In the genomic region with DNA sequence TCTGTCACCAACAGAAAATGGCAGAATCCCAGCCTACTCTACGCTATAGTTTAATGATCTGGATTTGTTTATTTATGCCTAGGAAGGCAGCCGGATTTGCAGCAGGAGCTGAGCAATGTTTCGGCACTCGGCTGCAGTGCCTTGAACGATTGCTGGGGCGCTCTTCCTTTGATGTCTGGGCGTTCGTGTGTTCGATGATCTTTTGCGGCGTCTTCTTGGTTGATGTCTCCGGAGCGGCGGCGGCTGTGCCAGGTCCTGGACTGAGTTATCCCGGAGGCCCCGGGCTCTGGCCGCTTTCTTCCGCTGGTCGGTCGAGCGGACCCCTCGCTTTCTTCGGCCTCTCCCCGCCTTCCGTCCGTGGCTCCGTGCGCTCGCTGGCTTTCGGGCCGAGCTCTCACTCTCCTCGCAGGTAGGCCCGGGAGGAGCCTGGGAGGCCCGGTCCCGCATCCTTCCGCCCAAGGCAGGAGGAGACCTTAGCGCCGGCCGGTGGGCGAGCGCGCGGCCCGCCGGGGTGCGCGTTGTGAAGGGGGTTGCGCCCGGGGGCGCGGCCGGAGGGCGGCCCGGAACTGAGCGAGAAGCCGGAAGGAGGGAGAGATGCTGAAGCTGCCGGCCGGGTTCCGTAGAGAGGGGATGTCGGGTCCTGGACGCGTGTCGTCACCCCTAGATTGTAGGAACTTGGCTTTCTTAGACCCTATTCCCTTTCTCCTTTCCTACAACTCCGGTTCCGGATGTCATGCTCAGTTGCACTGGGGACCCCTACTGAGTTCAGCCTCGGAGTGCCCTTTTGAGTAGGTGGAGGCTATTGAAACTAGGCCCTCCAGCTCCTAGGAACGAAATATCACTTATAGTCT, we compare ENCODE assay signal across 8 mouse cellular contexts. TPM values are rescaled to one million over a fixed set of nuclear protein-coding genes. Genes with fewer than 3 reads are reported as not detected.
A peak's percentile ranks its signal among the peaks of the same experiment; 100 is the strongest.
DNase-seq lines count a peak whose midpoint lies in the region; ATAC-seq and TF ChIP-seq lines count a peak whose summit lies in the region.

Gene Ambra1 (plus strand): TSS at position 164 of the 851 bp plus-strand sequence.

- DNase-seq in MEL-GATA-1-ER (ENCODE audit: extremely low read depth, low read depth), result peak; percentile 84
- peak; percentile 77 for DNase-seq in cerebellum, adult 8-10 months
- peak; percentile 89 for DNase-seq in hindbrain, embryonic 10.5 days (ENCODE audit: low spot score)
- DNase-seq in layer of hippocampus, adult 9-11 months, result peak; percentile 92
- peak; percentile 94 for DNase-seq in lung, postnatal 0 days (ENCODE audit: low spot score)
- peak; percentile 78 for DNase-seq in ovary, postnatal 14 days (ENCODE audit: low spot score)
- peak; percentile 86 for DNase-seq in thymus, postnatal 14 days

- peak within 1 kb of the TSS; percentile 73 for H3K4me2 ChIP-seq in lung, postnatal 0 days (replicated peaks; ENCODE audit: low read depth, low read length)

- peak; percentile 63 for TF ChIP-seq CTCF in lung, postnatal 0 days (IDR thresholded peaks at IDR 0.05)

- no peak for TF ChIP-seq EP300 in lung, postnatal 0 days (IDR thresholded peaks at IDR 0.05)

- ATAC-seq in frontal cortex, adult (ENCODE audit: low TSS enrichment), result peak; percentile 97
- ATAC-seq in lung, postnatal 0 days, result peak; percentile 89

- no peaks in the 10 kb centered on the region for H3K9me3 ChIP-seq in hindbrain, embryonic 10.5 days
- H3K9me3 ChIP-seq in lung, postnatal 0 days (ENCODE audit: low read length), result no peaks in the 10 kb centered on the region

- peak within 1 kb of the TSS; percentile 93 for H3K27ac ChIP-seq in hindbrain, embryonic 10.5 days
- H3K27ac ChIP-seq in lung, postnatal 0 days (ENCODE audit: low read length), result peak within 1 kb of the TSS; percentile 92

- H3K4me1 ChIP-seq in hindbrain, embryonic 10.5 days (replicated peaks), result peaks cover 4% of the 10 kb centered on the region; the same call in 1 of the 2 replicates
- no peaks in the 10 kb centered on the region for H3K4me1 ChIP-seq in lung, postnatal 0 days (ENCODE audit: insufficient read depth, low read depth, low read length)

- H3K9ac ChIP-seq in lung, postnatal 0 days (replicated peaks; ENCODE audit: low read depth), result peak within 1 kb of the TSS; percentile 94

- peak within 1 kb of the TSS; percentile 99 for H3K4me3 ChIP-seq in hindbrain, embryonic 10.5 days
- H3K4me3 ChIP-seq in lung, postnatal 0 days (ENCODE audit: low read depth, low read length), result peak within 1 kb of the TSS; percentile 99

- WGBS in hindbrain, embryonic 10.5 days, result under 1% methylated on average over 68 of the region's 68 CpGs
- under 1% methylated on average over 65 of the region's 68 CpGs for WGBS in lung, postnatal 0 days

- no peaks in the 10 kb centered on the region for H3K27me3 ChIP-seq in hindbrain, embryonic 10.5 days (ENCODE audit: insufficient read depth, poor library complexity, severe bottlenecking)
- no peaks in the 10 kb centered on the region for H3K27me3 ChIP-seq in lung, postnatal 0 days (replicated peaks; ENCODE audit: insufficient read depth, low read length)

- H3K36me3 ChIP-seq in hindbrain, embryonic 10.5 days, result peaks cover 11% of the 10 kb centered on the region
- H3K36me3 ChIP-seq in lung, postnatal 0 days (ENCODE audit: insufficient read depth, low read length), result no peaks in the 10 kb centered on the region

RNA-seq across cellular contexts. Expression of gene Ambra1, which starts in this region (rescaled TPM):
- polyA plus RNA-seq in hindbrain, embryonic 10.5 days (2016; fragmentation: Nextera tagmentation; extraction: Ambion mirVana), result 21.9 and 25.7 TPM in 2 replicates
- polyA plus RNA-seq in lung, postnatal 0 days (2015; fragmentation: Nextera tagmentation; extraction: Ambion mirVana), result 7.1 and 7.3 TPM in 2 replicates

Comparison
In these comparisons a context has a peak if more than half of its experiments do, and no peak if none do; other contexts are left out.
1. Peak in every context shown above with its lines: DNase-seq, ATAC-seq, H3K4me3 ChIP-seq and H3K27ac ChIP-seq.